Mouse (Mus musculus): ENCODE results near the gene Banp. TPM values are rescaled to one million over a fixed set of nuclear protein-coding genes. Genes with fewer than 3 reads are reported as not detected.

Banp gene
- 32.7 and 45.7 TPM in 2 replicates for polyA plus RNA-seq (2012; rRNA removed)

- no peak for DNase-seq (ENCODE audit: low spot score)
These were observed at the start of gene Banp for GRCm38 (mm10) chr8:121949222-121949800. Gene Banp (plus strand): TSS chr8:121949750.

DNA sequence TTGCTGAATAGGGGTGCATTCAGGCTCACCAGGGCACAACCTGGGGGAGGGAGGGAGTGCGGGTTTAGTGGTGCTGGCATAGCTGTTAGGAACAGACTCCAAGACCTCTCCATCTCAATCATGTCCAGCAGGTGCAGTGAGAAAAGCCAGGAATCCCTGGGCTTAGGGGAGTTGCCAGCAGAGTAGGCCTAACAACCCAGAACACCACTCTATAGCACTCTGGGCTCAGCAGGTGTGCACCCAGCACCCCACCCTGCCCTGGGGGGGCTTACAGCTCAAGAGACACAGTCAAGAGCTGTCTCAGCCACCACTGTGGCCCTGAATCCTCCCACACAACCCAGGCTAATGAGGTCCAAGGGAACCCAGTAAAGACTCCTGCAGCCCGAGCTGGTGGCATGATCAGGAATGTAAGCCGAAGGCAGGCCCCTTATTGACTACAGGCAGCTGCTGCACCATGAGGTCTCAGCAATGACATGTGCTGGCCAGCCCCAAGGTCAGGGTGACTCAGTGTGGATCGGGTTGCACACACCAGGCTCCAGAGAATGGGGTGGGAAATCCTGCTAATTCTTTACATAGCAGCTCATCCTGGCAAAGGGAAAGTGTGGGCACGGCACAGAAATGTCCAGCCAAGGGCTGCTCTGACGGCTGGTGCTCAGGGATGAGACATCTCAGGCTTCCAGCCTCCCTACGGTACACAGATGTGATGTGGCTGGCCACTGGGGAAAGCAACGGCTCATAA, 47.9 kb upstream of the Banp start:
- DNase-seq (ENCODE audit: low spot score): no peak

- no peak for DNase-seq (ENCODE audit: low spot score)
These were observed 45.6 kb upstream of the Banp start for GRCm38 (mm10) chr8:121903977-121904376.

DNA sequence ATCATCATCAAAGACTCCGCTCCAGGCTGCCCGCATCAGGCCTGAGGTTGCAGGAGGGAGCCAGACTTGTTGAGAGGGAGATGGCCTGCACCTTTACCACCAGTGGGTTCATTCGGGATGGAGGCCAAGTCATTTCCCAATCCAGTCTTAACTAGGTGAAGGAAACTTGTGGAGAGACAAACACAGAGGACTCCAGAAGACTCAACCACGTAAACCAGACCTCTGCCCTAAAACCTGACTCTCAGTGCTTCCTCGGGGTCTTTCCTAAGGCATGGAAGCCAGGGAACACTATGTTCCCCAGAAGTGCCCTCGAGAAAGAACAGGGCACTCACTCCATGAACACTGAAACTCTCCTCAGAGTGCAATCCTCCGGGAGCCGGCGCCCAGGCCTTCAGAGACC, 44.6 kb upstream of the Banp start:
- DNase-seq (ENCODE audit: low spot score): no peak

DNA sequence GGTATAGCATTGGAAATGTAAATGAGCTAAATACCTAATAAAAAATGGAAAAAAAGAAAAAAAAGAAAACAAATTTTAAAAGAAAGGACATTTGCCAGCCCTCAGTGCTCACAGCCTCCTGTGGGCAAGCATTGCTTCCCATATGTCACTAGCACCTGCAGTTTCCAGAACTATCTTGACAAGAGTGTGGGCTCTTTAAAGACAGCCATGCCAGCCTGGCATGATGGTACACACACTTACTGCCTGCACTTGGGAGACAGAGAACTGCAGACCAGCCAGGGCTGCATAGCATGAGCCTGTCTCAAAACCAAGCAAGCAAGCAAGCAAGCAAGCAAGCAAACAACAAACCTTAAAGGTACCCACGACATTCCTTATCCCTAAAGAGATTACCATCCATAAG, 44.1 kb upstream of the Banp start:
- no peak for DNase-seq (ENCODE audit: low spot score)

- no peak for DNase-seq (ENCODE audit: low spot score)
These were observed 43.7 kb upstream of the Banp start for GRCm38 (mm10) chr8:121905864-121906263.

GRCm38 (mm10) chr8:121906542-121907512, 42.7 kb upstream of the Banp start:
- DNase-seq (ENCODE audit: low spot score): no peak

DNA sequence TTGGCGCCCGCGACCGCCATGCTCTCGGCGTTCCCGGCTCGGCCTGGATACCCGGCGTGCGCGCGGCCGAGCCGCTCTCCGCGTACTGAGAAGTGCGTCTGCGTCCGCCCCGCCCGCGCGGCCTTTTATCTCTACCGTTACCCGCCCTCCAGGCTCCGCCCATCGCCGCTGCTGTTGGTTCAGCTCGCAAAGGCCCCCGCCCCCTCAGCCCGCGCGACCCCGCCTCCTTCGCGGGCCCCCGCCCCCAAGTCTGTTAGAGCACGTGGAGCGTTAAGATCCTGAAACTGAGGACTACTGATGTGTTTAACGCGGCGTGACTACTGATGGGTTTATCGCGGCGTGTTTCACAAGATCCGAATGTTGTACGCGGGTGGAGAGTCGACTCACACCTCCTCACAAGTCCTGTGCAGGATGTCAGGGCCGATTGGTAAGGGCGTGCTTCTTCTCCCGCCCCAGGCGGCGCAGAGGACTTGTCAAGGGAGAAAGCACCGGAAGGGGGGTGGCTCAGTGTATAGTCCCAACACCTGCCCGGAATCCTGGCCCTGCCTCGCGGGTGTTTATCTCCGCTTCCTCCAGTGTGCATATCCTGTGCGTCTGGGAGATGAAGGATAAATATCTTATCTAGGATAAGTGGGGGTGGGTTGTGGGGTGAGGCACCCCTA, 41.8 kb upstream of the Banp start, which contains the start of gene Slc7a5:
Slc7a5 (minus strand) TSS at position 108 of the 662 bp plus-strand sequence.
- peak; percentile 82 for DNase-seq (ENCODE audit: low spot score)

DNA sequence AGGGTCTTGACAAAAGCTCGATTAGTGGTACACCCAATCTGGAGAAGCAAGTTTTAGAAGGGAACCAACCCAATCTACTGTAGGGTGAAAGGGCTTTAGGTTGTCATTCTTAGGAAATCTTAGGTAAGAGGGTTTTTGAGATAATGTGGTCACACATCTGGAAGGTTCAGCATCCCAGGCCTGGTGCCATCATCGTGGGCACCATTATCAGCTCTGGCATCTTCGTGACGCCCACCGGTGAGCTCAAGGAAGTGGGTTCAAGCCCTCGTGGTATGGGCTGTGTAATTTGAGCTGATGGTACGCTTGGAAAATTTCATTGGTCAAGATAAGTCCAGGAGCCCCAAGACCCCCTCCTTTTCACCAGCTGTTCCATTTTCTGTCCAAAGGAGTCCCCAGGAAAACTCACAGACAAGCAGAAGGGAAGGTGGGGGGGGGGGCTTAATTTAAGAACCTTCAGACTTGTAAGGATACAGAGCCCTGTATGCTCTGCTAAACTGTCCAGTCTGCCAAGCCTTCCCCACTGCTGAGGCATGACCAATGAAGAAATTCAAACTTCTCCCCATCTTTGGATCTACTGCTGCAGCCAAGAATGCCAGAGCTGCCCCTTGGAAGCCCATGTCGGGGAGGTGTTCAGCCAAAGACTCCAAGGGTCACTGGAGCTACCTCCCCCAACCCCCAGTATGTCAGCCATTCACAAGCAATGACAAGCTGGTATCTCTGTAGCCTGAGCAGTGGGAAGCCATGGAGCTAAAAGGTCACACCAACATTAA, 41.0 kb upstream of the Banp start:
- DNase-seq (ENCODE audit: low spot score): no peak

DNA sequence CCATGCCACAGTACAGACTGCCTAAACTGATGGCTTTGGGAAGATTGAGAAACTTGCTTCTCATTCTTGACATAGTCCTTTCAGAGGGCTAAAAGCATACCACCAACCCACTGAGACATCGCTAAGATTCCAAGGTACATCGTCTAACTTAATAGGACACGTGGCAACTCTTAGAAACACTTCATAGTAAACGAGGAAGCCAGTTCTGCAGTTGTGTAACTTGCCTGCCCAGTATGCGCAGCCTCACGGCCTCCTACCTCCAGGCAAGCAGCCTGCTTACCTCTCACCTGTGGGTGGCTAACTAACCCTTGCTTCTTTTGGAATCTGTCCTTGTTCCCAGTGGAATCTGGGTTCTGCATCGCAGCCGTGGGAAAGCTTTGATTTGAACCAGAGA, 40.4 kb upstream of the Banp start:
- DNase-seq (ENCODE audit: low spot score): no peak

GRCm38 (mm10) chr8:121909663-121910062, 39.9 kb upstream of the Banp start:
- no peak for DNase-seq (ENCODE audit: low spot score)

- DNase-seq (ENCODE audit: low spot score): no peak
These were observed 38.1 kb upstream of the Banp start for GRCm38 (mm10) chr8:121911400-121911799.

DNA sequence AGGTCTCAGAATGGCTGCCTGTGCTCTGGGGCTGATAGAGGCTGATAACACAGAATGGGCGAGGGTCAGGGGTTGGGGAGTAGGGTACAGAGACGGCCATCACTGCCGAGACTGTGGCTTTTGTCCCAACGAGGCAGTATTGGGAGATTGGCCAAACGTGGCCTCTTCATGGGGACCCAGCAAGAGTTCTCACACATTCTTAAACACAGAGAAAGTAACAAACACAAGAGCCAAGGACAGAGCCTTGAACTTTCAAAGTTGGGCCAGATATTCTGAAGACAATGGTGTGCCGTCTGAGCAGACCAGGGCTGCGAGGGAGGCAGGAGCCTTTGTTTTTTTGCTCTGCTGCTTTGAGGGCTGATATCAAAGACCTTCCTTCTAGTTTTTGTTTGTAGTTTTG, 37.6 kb upstream of the Banp start:
- DNase-seq (ENCODE audit: low spot score): no peak

- no peak for DNase-seq (ENCODE audit: low spot score)
These were observed 36.7 kb upstream of the Banp start for GRCm38 (mm10) chr8:121912831-121913230.

DNA sequence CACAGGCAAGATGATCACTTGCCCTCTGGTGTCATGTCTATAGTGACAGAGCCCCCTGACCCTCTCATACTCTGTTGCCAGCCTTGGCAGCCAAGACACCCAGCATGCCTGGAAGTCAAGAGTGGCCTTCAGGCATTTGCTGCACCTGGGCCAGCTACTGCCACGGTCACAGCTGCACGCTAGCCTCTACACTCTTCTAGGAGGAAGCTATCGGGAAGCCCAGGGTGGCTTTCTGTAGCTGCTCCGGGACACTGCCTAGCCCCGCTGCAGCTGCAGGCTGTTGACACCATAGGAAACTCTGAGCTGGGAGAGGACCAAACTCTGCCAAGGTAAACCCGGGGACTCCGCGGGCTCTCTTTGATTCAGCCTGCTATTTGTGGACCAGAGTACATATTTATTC, 36.2 kb upstream of the Banp start:
- no peak for DNase-seq (ENCODE audit: low spot score)

DNA sequence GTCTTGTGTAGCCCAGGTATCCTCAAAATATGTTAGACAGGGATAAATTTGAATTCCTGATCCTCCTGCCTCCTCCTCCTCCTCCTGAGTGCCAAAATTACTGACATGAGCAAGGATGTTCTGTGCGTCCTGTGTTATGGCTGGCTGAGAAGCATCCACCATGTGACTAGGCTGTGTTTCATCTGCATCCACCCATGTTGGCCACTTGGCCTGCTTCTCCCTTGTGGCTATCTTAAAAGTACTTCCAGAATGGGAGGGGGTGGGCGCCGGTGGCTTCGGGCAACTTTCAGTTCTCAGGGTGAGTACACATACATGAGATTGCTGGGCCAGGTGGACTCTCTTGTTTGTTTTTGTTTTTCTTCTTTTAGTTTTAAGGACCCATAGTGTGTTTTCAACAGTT, 30.4 kb upstream of the Banp start:
- no peak for DNase-seq (ENCODE audit: low spot score)

GRCm38 (mm10) chr8:121919731-121920130, 29.8 kb upstream of the Banp start:
- no peak for DNase-seq (ENCODE audit: low spot score)

- DNase-seq (ENCODE audit: low spot score): no peak
These were observed 28.0 kb upstream of the Banp start for GRCm38 (mm10) chr8:121921582-121921981.

DNA sequence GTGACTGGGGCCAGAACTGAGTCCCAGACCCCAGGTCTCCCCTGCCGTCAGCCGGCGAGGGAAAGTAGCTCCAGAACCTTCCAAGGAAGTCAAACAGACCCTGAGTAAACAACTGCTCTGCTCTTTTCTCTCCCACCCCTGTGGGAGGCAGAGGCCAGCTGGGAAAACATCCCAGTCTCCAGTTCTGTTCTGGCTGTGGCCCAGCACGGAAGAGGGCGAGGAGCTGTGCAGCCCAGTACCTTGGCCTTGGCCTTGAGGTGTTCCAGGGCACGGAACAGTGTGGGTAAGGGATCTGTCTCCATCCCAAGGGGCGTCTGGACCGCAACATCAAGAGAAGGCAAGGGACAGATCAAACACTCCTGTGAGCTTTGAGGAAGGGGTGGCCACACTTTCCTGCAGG, 27.4 kb upstream of the Banp start:
- no peak for DNase-seq (ENCODE audit: low spot score)

- DNase-seq (ENCODE audit: low spot score): no peak
These were observed 24.9 kb upstream of the Banp start for GRCm38 (mm10) chr8:121924681-121925080.

DNA sequence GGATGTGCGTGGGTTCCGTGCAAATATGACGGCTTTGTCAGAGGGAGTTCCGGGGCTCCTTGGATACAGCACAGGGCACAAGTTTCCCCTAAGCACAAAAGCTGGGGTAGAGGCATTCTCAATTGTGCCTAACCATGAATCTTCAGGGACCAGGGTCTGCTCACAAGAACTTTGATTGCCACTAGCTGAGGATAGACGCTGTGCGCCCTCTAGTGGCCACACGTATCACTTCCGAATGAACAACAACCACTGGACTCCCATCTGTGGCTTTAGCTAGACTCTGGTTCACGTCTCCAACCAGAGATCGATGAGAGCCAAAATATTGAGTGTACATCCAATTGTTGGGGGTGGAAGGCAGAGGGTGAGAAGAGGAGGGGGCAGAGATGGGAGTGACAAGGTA, 23.9 kb upstream of the Banp start:
- peak; percentile 52 for DNase-seq (ENCODE audit: low spot score)

Measured in urinary bladder, adult 2 months (tissue).